Mouse (Mus musculus): Measurements from ENCODE around the gene Fam217a.
"Not testable (repeated sequence)": the region's sequence is repeated elsewhere in the genome, so short reads cannot be mapped to it uniquely, and the experiment has no call there.

DNA sequence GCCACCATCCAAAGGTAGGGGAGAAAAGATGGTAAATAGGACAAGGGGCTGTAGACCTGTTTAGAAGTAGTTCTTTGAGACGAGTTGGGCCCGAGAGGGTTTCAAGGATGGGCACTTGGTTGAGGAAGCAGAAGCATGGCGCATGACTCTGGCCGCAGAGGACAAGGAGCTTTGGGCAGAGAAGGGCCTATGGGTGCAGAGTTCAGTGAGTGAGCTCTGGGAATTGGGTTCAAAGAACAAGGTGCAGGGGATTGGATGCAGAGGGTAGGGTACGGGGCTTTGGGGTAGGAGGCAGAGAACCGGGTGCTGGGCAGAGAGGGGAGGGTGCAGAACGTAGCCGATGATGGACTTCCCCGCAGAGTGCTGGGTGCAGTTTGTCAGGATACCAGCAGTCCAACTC, 41.5 kb upstream of the Fam217a start:
- TF ChIP-seq CHD2 (IDR thresholded peaks at IDR 0.05; ENCODE audit: low read length); POLR2A (IDR thresholded peaks at IDR 0.05; ENCODE audit: control insufficient read depth in 1 of 2, insufficient read depth in 1 of 2, low read depth in 1 of 2, low read length in 2 of 2, poor library complexity in 1 of 2); CTCF (IDR thresholded peaks at IDR 0.05 in 2 of 3, conservative IDR thresholded peaks at IDR 0.05 in 1 of 3; ENCODE audit: control insufficient read depth in 1 of 3, insufficient read depth in 1 of 3, low read depth in 2 of 3, low read length in 3 of 3, poor library complexity in 1 of 3, severe bottlenecking in 1 of 3); ZNF384 (IDR thresholded peaks at IDR 0.05; ENCODE audit: low read depth, low read length); USF1 (IDR thresholded peaks at IDR 0.05; ENCODE audit: low read depth, low read length); ZKSCAN1 (IDR thresholded peaks at IDR 0.05; ENCODE audit: low read depth, low read length); SIN3A (IDR thresholded peaks at IDR 0.05; ENCODE audit: low read length); POLR2AphosphoS5 (IDR thresholded peaks at IDR 0.05; ENCODE audit: borderline replicate concordance, low read depth, low read length); RCOR1 (IDR thresholded peaks at IDR 0.05; ENCODE audit: low read depth, low read length); TAL1 (IDR thresholded peaks at IDR 0.05; ENCODE audit: low read length); GATA1 (IDR thresholded peaks at IDR 0.05; ENCODE audit: low read depth, low read length); JUND (IDR thresholded peaks at IDR 0.05; ENCODE audit: low read depth, low read length); BHLHE40 (IDR thresholded peaks at IDR 0.05; ENCODE audit: borderline replicate concordance, low read depth, low read length): not testable (repeated sequence)
